Mouse (Mus musculus) spleen, adult 2 months (tissue): Measurements from ENCODE around the gene Pts.

Source experiments
- CTCF ChIP-seq: fragments of 200-500 bp; IDR thresholded peaks from 2 replicates; pipeline ENCODE4 v1.5.1; 2011; ENCODE audit warnings: mild to moderate bottlenecking, inconsistent platforms; ENCODE audit not compliant: insufficient read depth, insufficient read length, insufficient replicate concordance; ENCODE audit errors: extremely low read depth
- POLR2A ChIP-seq: fragments of 200-500 bp; IDR thresholded peaks from 2 replicates; pipeline ENCODE4 v1.6.1; 2011; ENCODE audit warnings: low read depth, low read length, inconsistent platforms

DNA sequence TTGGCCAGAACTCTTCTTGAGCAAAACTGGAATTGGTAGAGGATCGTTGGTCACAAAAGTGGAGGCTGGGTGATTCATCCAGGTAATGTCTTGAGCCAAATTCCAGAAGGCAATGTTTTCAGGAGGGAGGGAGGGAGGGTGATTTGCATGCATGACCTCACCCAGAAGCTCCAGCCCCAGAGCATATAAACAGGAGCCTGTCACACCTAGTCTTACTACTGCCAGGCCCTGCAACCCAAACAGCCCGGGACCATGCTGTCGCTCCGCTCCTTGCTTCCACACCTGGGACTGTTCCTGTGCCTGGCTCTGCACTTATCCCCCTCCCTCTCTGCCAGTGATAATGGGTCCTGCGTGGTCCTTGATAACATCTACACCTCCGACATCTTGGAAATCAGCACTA, 34.2 kb downstream of the Pts start, which contains the start of gene Plet1:
- no peak for TF ChIP-seq CTCF
- no peak for TF ChIP-seq POLR2A
